Mouse (Mus musculus) CH12.LX (cell line): ENCODE results near the gene Gm17361. TPM values are rescaled to one million over a fixed set of nuclear protein-coding genes. Genes with fewer than 3 reads are reported as not detected.
"Not testable (repeated sequence)": the region's sequence is repeated elsewhere in the genome, so short reads cannot be mapped to it uniquely, and the experiment has no call there.

ENCODE experiments used
- DNase-seq: peaks from one replicate; pipeline ENCODE4 v3.0.0-alpha.2; 2013; ENCODE audit errors: extremely low read depth
- H3K27ac ChIP-seq: 2 replicates; pipeline ENCODE4 v1.5.1; 2012; ENCODE audit warnings: low read depth, mild to moderate bottlenecking, control low read depth, moderate library complexity; ENCODE audit not compliant: insufficient read depth
- H3K27me3 ChIP-seq: replicated peaks from 2 replicates; pipeline ENCODE3; 2012; ENCODE audit warnings: inconsistent platforms
- H3K36me3 ChIP-seq, 2 experiments: replicated peaks in 1 of 2; 2 replicates each; pipeline versions ENCODE3 to v1.6.1; 2012; ENCODE audit warnings: inconsistent platforms in 1 of 2, low read length in 1 of 2, mild to moderate bottlenecking in 1 of 2, mixed read lengths in 1 of 2, moderate library complexity in 1 of 2; ENCODE audit not compliant: control insufficient read depth in 1 of 2, insufficient read depth in 1 of 2
- H3K4me1 ChIP-seq, 2 experiments: 2 replicates each; pipeline ENCODE4 v1.6.1; 2012; ENCODE audit warnings: inconsistent platforms in 1 of 2, moderate library complexity in 1 of 2; ENCODE audit not compliant: insufficient read depth in 2 of 2, control insufficient read depth in 1 of 2
- H3K4me2 ChIP-seq: 2 replicates; pipeline ENCODE4 v1.6.1; 2012; ENCODE audit warnings: low read depth, mild to moderate bottlenecking, control low read depth; ENCODE audit not compliant: poor library complexity, insufficient read depth, severe bottlenecking
- H3K4me3 ChIP-seq, 3 experiments: fragments of 150-350 bp in 1 of 3; sonication (generic) in 1 of 3; replicated peaks in 1 of 3; 2 replicates each; pipeline versions ENCODE3 to v1.5.1; 2011 to 2012; ENCODE audit warnings: low read depth in 2 of 3, low read length in 2 of 3, mild to moderate bottlenecking in 2 of 3, moderate library complexity in 2 of 3, control low read depth in 1 of 3, improper control_type of control experiment in 1 of 3, inconsistent platforms in 1 of 3, mixed read lengths in 1 of 3; ENCODE audit not compliant: poor library complexity in 1 of 3
- H3K79me2 ChIP-seq: replicated peaks from 2 replicates; pipeline ENCODE4 v1.6.1; 2012; ENCODE audit warnings: mild to moderate bottlenecking, moderate library complexity; ENCODE audit not compliant: control insufficient read depth, poor library complexity, insufficient read depth, severe bottlenecking; ENCODE audit errors: extremely low read depth
- H3K9ac ChIP-seq: 2 replicates; pipeline ENCODE4 v1.6.1; 2012; ENCODE audit warnings: low read depth, mild to moderate bottlenecking, control low read depth, moderate library complexity; ENCODE audit not compliant: insufficient read depth
- H3K9me3 ChIP-seq: replicated peaks from 2 replicates; pipeline ENCODE3; 2012; ENCODE audit warnings: low read length, inconsistent platforms, mixed read lengths
- dilution Hi-C: fragments of 300-500 bp; cut with MboI; formaldehyde crosslinking; loops from 2 replicates; pipeline ENCODE4 v1.14.3; 2020; ENCODE audit warnings: low sequenced_read_pairs; ENCODE audit not compliant: extremely low pct_unique_long_range_greater_than_20kb, extremely low pct_ligation_motif_present
- in situ Hi-C: fragments of 300-500 bp; cut with MboI; formaldehyde crosslinking; loops from 3 replicates; pipeline ENCODE4 v1.14.3; 2019; ENCODE audit warnings: low sequenced_read_pairs, low pct_ligation_motif_present, low pct_unique_long_range_greater_than_20kb, mixed read lengths
- polyA plus RNA-seq: library from polyadenylated mRNA; unstranded; fragments of >175 nt; gene quantifications from 2 replicates; pipeline ENCODE4 v1.2.1, GENCODE M21; 2012; ENCODE audit warnings: low read depth; ENCODE audit not compliant: insufficient read length
- total RNA-seq, 2 experiments: library from RNA; depleted of rRNA; stranded (reverse); fragments of 300-350 nt in 1 of 2; fragments of >200 nt in 1 of 2; gene quantifications; 2 replicates each; pipeline ENCODE4 v1.2.3; 2012 to 2014

Gm17361 gene
- not detected in 2 replicates for total RNA-seq (2012; rRNA removed)
- not detected in 2 replicates for total RNA-seq (2014; rRNA removed)
- not detected in 2 replicates for polyA plus RNA-seq

DNA sequence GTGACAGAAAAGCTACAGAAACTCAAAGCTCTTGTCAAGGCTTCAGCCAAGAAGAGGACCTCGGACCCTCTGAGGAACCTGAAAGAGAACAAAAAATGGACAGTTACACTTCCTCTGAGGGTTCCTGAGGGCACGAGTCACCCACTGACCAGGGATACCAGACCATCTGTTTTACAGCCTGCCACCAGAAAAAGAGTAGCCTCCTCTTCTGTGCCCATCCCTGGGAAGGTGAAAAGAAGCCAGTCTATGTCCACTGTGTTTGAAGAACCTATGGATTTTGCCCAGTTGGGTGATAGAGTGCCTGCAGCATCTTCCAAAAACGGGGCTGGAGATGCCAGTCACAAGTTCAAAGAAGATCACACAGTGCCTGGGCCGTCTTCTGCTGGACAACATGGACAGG is at the start of gene Gm17361:
TSS of gene Gm17361 (plus strand) at position 301 of the 400 bp plus-strand sequence.
- H3K9me3 ChIP-seq, dilution Hi-C loops, in situ Hi-C loops, H3K27me3 ChIP-seq, H3K4me2 ChIP-seq, H3K36me3 ChIP-seq, H3K27ac ChIP-seq, H3K4me3 ChIP-seq, DNase-seq, H3K79me2 ChIP-seq, H3K9ac ChIP-seq, H3K4me1 ChIP-seq: not testable (repeated sequence)
